Comparison of ENCODE assay signal across 9 mouse cellular contexts in the genomic region with DNA sequence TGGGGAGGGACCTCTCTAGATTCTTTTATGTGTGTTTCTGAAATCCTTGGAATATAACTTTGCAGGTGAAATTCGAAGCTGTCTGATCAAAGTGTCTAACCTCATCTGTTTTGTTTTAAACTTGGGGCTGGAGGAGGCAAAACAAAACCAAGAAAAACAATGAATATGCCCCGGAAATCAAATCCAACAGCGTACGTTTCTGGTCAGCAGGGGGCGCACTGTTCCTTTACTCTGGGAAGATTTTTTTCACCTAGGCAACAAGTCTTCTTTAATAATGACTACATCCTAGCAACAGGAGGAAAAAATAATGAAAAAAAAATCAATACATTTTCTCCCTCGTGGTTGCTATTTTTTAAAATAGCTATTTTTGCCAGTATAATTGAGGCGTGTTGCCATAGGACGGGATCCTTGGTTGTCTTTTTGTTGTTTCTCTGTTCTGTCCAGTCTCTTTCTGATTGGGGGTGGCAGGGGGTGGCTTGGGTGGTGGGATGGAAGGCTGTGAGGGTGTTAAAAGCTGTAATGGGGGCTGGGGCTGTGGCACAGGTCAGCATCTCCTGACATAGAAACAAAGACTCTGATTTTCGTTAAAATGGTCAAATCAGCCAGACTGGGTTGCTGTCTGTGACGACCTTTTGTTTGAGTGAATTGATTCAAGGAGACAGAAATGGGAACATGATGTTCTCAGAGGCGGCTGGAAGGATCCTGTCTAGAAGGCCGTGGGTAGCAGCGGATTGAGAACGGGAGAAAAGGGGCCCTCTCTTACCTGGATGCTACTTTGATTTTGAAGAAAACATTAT. TPM values are rescaled to one million over a fixed set of nuclear protein-coding genes. Genes with fewer than 3 reads are reported as not detected.
A peak's percentile ranks its signal among the peaks of the same experiment; 100 is the strongest.
DNase-seq lines count a peak whose midpoint lies in the region; ATAC-seq and TF ChIP-seq lines count a peak whose summit lies in the region.
"Had no signal": no experiment of that assay in that cellular context is flagged by ENCODE, and none has a peak within 500 bp of the region (broad histone marks: within the 10 kb centered on the region; RNA-seq: fewer than 3 reads in every experiment).

No protein-coding gene starts in this region.

- no peak overlapping the region; the same call in 1 of the 2 replicates for H3K4me2 ChIP-seq in lung, embryonic 14.5 days
- H3K4me2 ChIP-seq: limb, embryonic 12.5 days had no signal

- TF ChIP-seq CTCF in lung, embryonic 14.5 days (IDR thresholded peaks at IDR 0.05; ENCODE audit: low read depth), result peak; percentile 75

- no peak for ATAC-seq in lung, embryonic 14.5 days (ENCODE audit: insufficient read depth)

- no peak overlapping the region for H3K4me3 ChIP-seq in embryonic facial prominence, embryonic 10.5 days
- H3K4me3 ChIP-seq in lung, embryonic 14.5 days (ENCODE audit: low read depth, low read length), result no peak overlapping the region
- H3K4me3 ChIP-seq: limb, embryonic 12.5 days had no signal

- H3K9me3 ChIP-seq in embryonic facial prominence, embryonic 10.5 days, result no peaks in the 10 kb centered on the region
- no peaks in the 10 kb centered on the region for H3K9me3 ChIP-seq in lung, embryonic 14.5 days (ENCODE audit: low read depth, low read length)
- H3K9me3 ChIP-seq: limb, embryonic 12.5 days had no signal

- peaks cover 13% of the 10 kb centered on the region; the same call in 1 of the 2 replicates for H3K4me1 ChIP-seq in embryonic facial prominence, embryonic 10.5 days
- H3K4me1 ChIP-seq in lung, embryonic 14.5 days (ENCODE audit: insufficient read depth), result no peaks in the 10 kb centered on the region

- H3K36me3 ChIP-seq in embryonic facial prominence, embryonic 10.5 days (replicated peaks), result no peaks in the 10 kb centered on the region
- H3K36me3 ChIP-seq in lung, embryonic 14.5 days (ENCODE audit: insufficient read depth), result no peaks in the 10 kb centered on the region
- H3K36me3 ChIP-seq: limb, embryonic 12.5 days had no signal

- no peaks in the 10 kb centered on the region for H3K27me3 ChIP-seq in embryonic facial prominence, embryonic 10.5 days (replicated peaks; ENCODE audit: low read depth, poor library complexity, severe bottlenecking)
- H3K27me3 ChIP-seq in lung, embryonic 14.5 days (ENCODE audit: insufficient read depth, low read length), result no peaks in the 10 kb centered on the region
- H3K27me3 ChIP-seq: limb, embryonic 12.5 days had no signal

- WGBS in embryonic facial prominence, embryonic 10.5 days, result 25% methylated on average over 14 of the region's 14 CpGs
- 39% methylated on average over 14 of the region's 14 CpGs for WGBS in lung, embryonic 14.5 days

- peak; percentile 88 for DNase-seq in CD4-positive, CD25-positive, alpha-beta regulatory T cell, adult 2 months (ENCODE audit: low read depth, low spot score)
- peak; percentile 53 for DNase-seq in adrenal gland, adult 8-10 months
- DNase-seq in embryonic facial prominence, embryonic 10.5 days (ENCODE audit: low spot score), result peak; percentile 84
- peak; percentile 29 to 58 for DNase-seq in heart, adult 9 months (ENCODE audit: low spot score in 2 of 2)
- peak; percentile 90 to 92 for DNase-seq in kidney, postnatal 4 days
- DNase-seq in lung, embryonic 14.5 days, result peak; percentile 94
- DNase-seq in retina, embryonic 14.5 days (ENCODE audit: low spot score), result peak; percentile 88
- DNase-seq in urinary bladder, adult 18-20 months (ENCODE audit: low spot score in 2 of 2), result peak; percentile 33 to 74

- peak overlapping the region; percentile 60; the same call in 1 of the 2 replicates for H3K27ac ChIP-seq in embryonic facial prominence, embryonic 10.5 days (replicated peaks)
- no peak overlapping the region for H3K27ac ChIP-seq in lung, embryonic 14.5 days (ENCODE audit: low read depth)
- H3K27ac ChIP-seq: limb, embryonic 12.5 days had no signal

- no peak overlapping the region for H3K9ac ChIP-seq in lung, embryonic 14.5 days
- H3K9ac ChIP-seq: limb, embryonic 12.5 days had no signal

RNA-seq across cellular contexts. Expression of gene Uox, which starts 5.8 kb away (rescaled TPM):
- under 1 TPM in 2 of 4 experiments, not detected in 2; 0.23 to 0.70 TPM for total RNA-seq in adrenal gland, adult 8-10 months (2022)
- polyA plus RNA-seq in embryonic facial prominence, embryonic 10.5 days (2016; fragmentation: Nextera tagmentation; extraction: Ambion mirVana), result not detected in 2 replicates
- polyA plus RNA-seq in lung, embryonic 14.5 days (2014; fragmentation: Nextera tagmentation; extraction: Ambion mirVana), result not detected in 2 replicates
- polyA plus RNA-seq: limb, embryonic 12.5 days had no signal

RNA-seq across cellular contexts. Expression of gene Rpf1, which starts 43.2 kb away (rescaled TPM):
- total RNA-seq in adrenal gland, adult 8-10 months (2022), result 10 to 100 TPM; 25.5 to 34.4 (median 31.9) TPM
- 65.8 and 66.6 TPM in 2 replicates for polyA plus RNA-seq in embryonic facial prominence, embryonic 10.5 days (2016; fragmentation: Nextera tagmentation; extraction: Ambion mirVana)
- 55.7 and 56.1 TPM in 2 replicates for polyA plus RNA-seq in lung, embryonic 14.5 days (2014; fragmentation: Nextera tagmentation; extraction: Ambion mirVana)

RNA-seq across cellular contexts. Expression of gene Dnase2b, which starts 50.9 kb away (rescaled TPM):
- not detected for total RNA-seq in adrenal gland, adult 8-10 months (2022)
- not detected in 2 replicates for polyA plus RNA-seq in embryonic facial prominence, embryonic 10.5 days (2016; fragmentation: Nextera tagmentation; extraction: Ambion mirVana)
- polyA plus RNA-seq in lung, embryonic 14.5 days (2014; fragmentation: Nextera tagmentation; extraction: Ambion mirVana), result not detected in 2 replicates
- polyA plus RNA-seq: limb, embryonic 12.5 days had no signal

Comparison
In these comparisons a context has a peak if more than half of its experiments do, and no peak if none do; other contexts are left out.
1. DNase-seq: peak in every context shown above with its lines; median percentile 94 in lung, embryonic 14.5 days; 91 in kidney, postnatal 4 days; 88 in CD4-positive, CD25-positive, alpha-beta regulatory T cell, adult 2 months; 88 in retina, embryonic 14.5 days; 84 in embryonic facial prominence, embryonic 10.5 days; 54 in urinary bladder, adult 18-20 months; 53 in adrenal gland, adult 8-10 months; 44 in heart, adult 9 months.